Mouse (Mus musculus) lung, postnatal 36 days (tissue): ENCODE data around the gene Opa1.

Experiments used
- DNase-seq: peaks from one replicate; pipeline ENCODE4 v3.0.0; 2022; ENCODE audit warnings: mixed read lengths

Gene Opa1

DNA sequence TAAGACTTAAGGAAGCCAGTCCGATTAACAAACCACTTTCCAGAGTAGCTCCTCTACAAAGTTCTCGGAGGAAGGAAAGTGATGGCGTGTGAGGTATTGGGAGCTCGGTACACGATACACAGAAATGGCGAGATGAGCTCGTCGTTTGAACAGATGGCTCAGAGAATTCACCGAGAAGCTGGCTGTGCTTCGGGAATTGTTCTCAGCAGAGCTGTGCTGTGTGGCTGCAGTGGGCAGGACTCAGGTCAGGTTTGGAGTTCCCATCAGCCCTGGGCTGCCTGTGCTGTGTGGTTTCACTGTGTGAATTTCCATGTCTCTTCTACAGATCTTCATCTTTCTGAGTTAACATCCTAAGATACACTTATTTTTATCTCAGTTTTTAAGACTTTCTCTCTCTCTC lies 77.8 kb downstream of the Opa1 start:
- DNase-seq, result no peak

GRCm38 (mm10) chr16:29657650-29658548 lies 78.8 kb downstream of the Opa1 start:
- no peak for DNase-seq

GRCm38 (mm10) chr16:29659101-29659810 lies 80.1 kb downstream of the Opa1 start:
- no peak for DNase-seq

- peak; percentile 23 for DNase-seq
Measured at GRCm38 (mm10) chr16:29663042-29663758, 84.1 kb downstream of the Opa1 start.

GRCm38 (mm10) chr16:29664392-29664791 lies 85.3 kb downstream of the Opa1 start:
- no peak for DNase-seq

DNA sequence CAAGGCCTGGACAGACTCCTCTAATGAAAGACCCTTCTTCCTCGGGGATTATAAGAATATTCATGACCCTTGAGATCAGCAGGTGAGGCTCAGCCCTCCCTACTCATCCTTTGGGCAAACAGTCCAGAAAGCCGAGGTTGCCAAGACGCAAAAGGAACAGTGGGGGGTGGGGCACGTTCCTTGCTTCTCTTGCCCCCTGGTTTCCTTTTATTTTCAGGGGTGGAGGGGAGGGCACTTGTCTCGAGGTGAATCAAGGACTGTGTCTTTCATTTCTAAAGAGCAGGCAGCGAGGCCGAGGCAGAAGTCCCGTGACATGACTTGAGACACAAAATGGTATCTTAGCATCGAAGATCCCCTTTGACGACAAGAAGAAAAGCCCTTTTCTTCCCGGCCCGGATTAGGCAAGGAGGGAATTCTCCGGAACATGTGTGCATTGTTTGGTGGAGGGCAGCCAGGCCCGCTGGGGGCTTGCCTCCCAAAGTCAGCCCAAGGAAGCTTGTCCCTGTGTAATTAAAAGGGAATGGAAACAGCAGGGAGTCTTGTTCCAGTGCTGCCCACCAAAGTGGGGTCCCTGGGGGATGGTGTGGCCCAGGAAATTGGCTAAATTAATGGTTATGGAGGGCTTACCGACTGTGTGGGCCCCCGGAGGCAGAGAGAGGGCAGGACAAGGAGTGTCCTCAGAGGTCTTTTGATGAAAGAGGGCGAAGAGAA lies 88.0 kb downstream of the Opa1 start:
- no peak for DNase-seq

DNA sequence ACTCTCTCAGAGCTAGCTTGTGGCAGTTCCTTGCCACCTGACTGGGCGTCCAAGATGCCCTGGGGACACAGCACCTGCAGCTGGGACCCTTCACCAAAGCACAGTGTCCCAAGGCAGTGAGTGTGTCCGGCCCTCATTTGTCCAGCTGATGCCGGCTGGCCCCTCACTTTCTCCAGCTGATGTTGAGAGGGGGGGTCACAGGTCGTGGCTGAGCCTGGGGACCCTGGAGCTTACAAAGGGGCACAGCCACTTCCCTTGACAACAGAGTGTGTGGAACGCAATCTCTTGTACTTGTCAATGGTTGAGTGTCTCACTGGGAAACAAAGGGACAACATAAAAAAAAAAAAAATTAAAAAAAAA lies 88.5 kb downstream of the Opa1 start:
- no peak for DNase-seq

GRCm38 (mm10) chr16:29668451-29668850 lies 89.3 kb downstream of the Opa1 start:
- DNase-seq, result peak; percentile 44

DNA sequence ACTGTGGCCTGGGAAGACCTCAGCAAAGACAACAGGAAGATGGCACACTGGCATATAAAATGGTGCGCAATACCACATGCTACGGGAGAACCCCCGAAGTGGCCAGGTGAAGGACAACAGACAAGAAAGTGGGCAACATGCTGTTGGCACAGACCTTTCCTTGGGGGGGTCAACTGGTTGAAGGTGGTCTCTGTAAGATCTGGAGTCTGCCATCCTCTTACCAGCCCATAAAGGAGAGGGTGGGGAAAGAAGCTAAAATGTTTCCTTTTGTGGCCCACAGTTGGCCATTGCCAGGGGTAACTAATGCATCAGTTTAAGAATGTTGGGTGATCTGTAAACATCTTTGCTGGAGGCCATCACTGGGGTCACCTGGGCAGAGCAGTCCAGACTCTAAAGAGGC lies 91.7 kb downstream of the Opa1 start:
- DNase-seq, result no peak

GRCm38 (mm10) chr16:29673230-29673629 lies 94.1 kb downstream of the Opa1 start:
- DNase-seq, result no peak

- DNase-seq, result no peak
Measured at GRCm38 (mm10) chr16:29679607-29680006, 100.5 kb downstream of the Opa1 start.

DNA sequence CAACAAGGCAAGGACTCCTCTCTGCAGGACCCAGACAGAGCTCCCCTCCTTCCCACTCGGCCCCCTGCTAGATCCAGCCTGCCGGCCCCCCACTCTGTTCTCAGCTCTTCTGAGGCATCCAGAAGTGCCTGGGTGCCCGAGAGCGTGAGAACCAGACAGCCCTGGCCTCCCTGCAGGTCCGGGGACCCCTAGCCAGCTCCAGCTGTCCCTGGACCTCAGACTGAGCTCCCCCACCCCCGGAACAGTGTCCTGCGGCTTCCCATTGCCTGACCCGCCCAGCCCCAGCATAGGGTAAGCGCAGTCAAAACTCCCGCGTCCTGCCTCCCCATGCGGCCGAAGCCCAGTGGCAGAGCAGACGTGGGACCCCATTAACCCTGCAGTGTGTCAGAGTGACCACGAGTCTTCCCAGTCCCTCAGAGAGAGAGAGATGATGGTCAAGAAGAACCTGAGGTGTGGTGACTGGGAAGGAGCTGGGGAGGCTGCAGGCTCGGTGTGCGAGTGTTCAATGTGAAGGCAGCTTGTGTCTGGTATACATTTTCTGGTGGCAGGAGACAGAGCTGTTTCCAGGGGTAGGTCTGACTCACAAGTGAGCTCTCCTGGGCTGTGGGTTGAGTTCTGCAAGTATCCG lies 101.5 kb downstream of the Opa1 start:
- no peak for DNase-seq

GRCm38 (mm10) chr16:29682555-29683431 lies 103.7 kb downstream of the Opa1 start:
- DNase-seq, result peak; percentile 32

DNA sequence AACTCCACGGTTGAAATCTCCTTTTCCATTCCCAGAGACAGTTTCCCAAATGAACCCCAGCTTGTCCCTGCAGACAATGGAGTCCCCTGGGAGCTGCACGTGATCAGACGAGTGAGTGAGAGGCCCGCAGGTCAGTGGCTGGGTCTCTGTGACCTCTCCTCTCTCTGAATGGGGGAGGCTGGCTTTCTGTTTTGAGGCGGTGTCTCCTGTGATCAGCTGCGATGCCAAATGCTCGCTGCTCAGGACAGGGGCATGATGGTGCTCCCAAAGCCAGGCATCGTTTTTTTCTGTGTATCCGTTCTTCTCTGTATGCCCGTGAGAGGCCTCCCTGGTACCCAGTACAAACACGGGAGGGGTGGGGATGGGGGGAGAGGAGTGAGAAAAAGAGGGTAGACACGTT lies 104.4 kb downstream of the Opa1 start:
- no peak for DNase-seq

DNA sequence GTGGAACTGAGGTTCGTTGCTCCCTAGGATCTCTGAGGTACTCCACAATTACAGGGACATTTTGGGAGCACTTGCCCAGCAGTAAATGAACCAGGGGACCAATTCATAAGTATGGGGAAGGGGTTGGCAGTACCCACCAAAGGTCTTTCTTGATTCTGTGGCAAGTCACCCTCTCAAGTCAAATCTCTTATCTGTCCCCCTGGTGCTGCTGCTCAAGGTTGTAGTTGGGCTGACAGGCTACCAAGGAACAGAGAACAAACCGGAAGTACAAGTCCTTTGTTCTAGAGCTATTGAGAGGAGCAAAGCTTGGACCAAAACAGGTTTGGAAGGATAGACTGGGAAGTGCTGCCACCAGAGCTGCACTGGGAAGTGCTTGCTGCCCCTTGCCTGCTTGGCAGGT lies 105.0 kb downstream of the Opa1 start:
- no peak for DNase-seq

DNA sequence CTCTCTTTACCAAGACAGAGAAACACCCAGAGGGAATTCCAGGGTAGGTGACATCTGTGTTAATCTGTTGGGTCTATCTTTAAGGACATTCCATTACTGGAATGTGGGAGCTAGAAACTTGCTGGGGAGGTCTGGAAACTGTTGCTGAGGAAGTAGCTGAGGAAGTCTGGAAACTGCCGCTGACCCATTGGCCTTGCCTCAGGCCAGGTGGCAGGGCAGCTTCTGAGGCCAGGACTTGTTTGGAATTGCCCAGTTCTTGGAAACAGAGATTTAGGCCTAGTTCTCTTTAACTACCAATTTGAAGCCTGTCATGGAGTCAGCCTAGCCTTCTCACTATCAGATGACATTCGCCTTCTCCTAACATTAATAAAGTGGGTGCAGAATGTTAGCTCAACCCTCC lies 105.5 kb downstream of the Opa1 start:
- no peak for DNase-seq

GRCm38 (mm10) chr16:29686141-29686540 lies 107.0 kb downstream of the Opa1 start:
- DNase-seq, result peak; percentile 16

DNA sequence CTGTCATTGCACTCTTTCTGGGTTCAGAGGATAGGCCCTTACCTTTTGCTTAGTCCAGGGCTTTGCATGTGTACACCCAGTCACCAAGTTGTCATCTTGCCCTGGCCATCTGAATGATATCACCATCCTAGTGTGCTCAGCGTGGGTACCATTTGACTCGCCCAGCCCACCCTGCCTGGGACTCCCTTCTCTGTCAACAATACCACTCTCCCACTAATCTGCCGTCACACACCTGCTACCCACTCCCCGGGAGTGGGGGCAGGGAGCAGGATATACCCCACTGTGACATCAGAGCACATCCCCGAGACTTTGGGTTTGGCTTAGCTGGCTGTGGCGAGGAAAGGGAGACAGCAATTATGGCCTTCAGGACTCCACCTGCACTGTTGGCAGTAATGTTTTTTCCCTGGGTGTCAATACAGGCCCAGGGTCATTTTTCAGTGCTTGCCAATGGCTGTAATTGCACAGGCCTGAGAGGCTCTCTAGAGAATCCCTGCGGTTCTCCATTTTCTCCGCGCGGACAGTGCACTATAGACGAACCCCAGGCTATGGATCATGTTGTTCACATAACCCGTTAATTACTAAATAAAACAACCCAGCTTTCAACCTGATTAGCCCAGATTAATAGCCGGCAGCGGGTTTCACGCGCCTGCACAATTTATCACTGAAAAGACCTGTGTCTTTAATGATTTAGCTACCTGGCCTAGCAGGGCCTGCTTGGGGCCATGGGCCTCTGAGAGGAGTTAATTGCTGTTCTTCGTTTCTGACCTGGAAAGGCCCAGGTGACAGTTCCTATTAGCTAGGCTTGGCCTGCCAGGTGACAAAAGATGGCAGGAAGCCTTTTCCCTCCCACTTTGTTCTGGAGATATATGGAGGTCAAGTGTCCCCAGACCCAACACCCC lies 109.1 kb downstream of the Opa1 start:
- DNase-seq, result no peak

DNA sequence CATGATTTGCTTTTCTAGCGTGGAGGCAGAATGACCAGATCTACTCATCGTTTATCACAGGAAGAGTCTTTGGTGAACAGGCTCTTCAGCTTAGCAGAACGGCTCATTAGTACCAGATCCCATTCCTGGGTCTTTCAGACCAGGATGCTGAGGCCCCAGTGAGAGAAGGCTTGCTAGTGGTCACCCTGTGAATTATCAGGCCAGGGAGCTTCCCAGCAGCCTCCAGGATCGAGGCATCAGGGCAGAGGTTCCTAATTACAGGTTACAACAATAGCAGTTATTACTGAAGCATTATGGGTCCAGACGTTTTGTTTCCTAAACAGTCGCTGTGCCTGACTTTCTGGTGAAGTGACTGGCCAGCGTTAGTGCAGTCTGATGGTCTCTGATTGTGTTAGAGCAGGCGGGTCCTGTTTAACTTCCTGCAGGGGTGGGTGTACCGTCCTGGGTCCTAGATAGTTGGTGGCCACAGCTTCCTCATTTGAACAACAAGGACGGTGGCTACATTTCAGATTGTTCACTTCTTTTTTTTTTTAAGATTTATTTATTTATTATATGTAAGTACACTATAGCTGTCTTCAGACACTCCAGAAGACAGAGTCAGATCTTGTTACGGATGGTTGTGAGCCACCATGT lies 110.2 kb downstream of the Opa1 start:
- DNase-seq, result peak; percentile 18
